Mouse (Mus musculus) stomach, postnatal 0 days (tissue): ENCODE data around the gene Rhoh.

Experiments
- CTCF ChIP-seq: IDR thresholded peaks from 2 replicates; pipeline ENCODE4 v1.5.1; 2016; ENCODE audit warnings: antibody characterized with exemption, low read depth, mild to moderate bottlenecking, moderate library complexity
- EP300 ChIP-seq: optimal IDR thresholded peaks from 2 replicates; pipeline ENCODE3; 2016; ENCODE audit warnings: antibody characterized with exemption

GRCm38 (mm10) chr5:65854786-65855191, 6.2 kb upstream of the Rhoh start:
- TF ChIP-seq CTCF = no peak
- no peak for TF ChIP-seq EP300
